Comparison of ENCODE assay signal across 8 mouse cellular contexts in genomic region chr10:77607441-77607840, GRCm38 (mm10). TPM values are rescaled to one million over a fixed set of nuclear protein-coding genes. Genes with fewer than 3 reads are reported as not detected.
A peak's percentile ranks its signal among the peaks of the same experiment; 100 is the strongest.
DNase-seq lines count a peak whose midpoint lies in the region; ATAC-seq and TF ChIP-seq lines count a peak whose summit lies in the region.

No protein-coding gene starts in this region.

- WGBS in embryonic facial prominence, embryonic 15.5 days, result 58% methylated on average over 5 of the region's 5 CpGs
- WGBS in neural tube, embryonic 14.5 days, result 73% methylated on average over 5 of the region's 5 CpGs

- H3K27me3 ChIP-seq in embryonic facial prominence, embryonic 15.5 days, result no peaks in the 10 kb centered on the region
- H3K27me3 ChIP-seq in neural tube, embryonic 14.5 days (ENCODE audit: control insufficient read depth, insufficient read depth, low read length), result no peaks in the 10 kb centered on the region

- peak overlapping the region; percentile 87 for H3K4me2 ChIP-seq in embryonic facial prominence, embryonic 15.5 days (replicated peaks)
- H3K4me2 ChIP-seq in neural tube, embryonic 14.5 days (ENCODE audit: low read depth, low read length), result peak overlapping the region; percentile 68

- no peak for DNase-seq in left cerebral cortex, adult 2 months (ENCODE audit: extremely low spot score in 1 of 2, low spot score in 2 of 2)
- DNase-seq in left cerebral cortex, adult 18-20 months (ENCODE audit: low spot score in 2 of 2), result no peak
- peak; percentile 58 to 72 for DNase-seq in kidney, postnatal 25 days
- no peak for DNase-seq in retina, postnatal 1 day
- no peak for DNase-seq in layer of hippocampus, adult 9-11 months
- DNase-seq in lung, postnatal 10 days, result no peak

- H3K9me3 ChIP-seq in embryonic facial prominence, embryonic 15.5 days (replicated peaks), result no peaks in the 10 kb centered on the region
- H3K9me3 ChIP-seq in neural tube, embryonic 14.5 days (ENCODE audit: control insufficient read depth, low read length), result no peaks in the 10 kb centered on the region

- H3K9ac ChIP-seq in embryonic facial prominence, embryonic 15.5 days, result no peak overlapping the region
- no peak overlapping the region for H3K9ac ChIP-seq in neural tube, embryonic 14.5 days (replicated peaks; ENCODE audit: low read depth, low read length)

- no peak for ATAC-seq in embryonic facial prominence, embryonic 15.5 days (ENCODE audit: insufficient number of reproducible peaks, low FRiP score, low TSS enrichment, low read depth)
- no peak for ATAC-seq in neural tube, embryonic 14.5 days (ENCODE audit: low read depth)

- H3K36me3 ChIP-seq in embryonic facial prominence, embryonic 15.5 days, result peaks cover 35% of the 10 kb centered on the region
- peaks cover 14% of the 10 kb centered on the region; the same call in 1 of the 2 replicates for H3K36me3 ChIP-seq in neural tube, embryonic 14.5 days (ENCODE audit: control insufficient read depth, insufficient read depth, low read length)

- H3K27ac ChIP-seq in left cerebral cortex, adult 2 months, result no peak overlapping the region
- no peak overlapping the region for H3K27ac ChIP-seq in embryonic facial prominence, embryonic 15.5 days (replicated peaks)
- no peak overlapping the region for H3K27ac ChIP-seq in neural tube, embryonic 14.5 days (ENCODE audit: low read depth, low read length)

- intact Hi-C loops in left cerebral cortex, adult 2 months (cut with DNase I), result no loop called here

- peak overlapping the region; percentile 13; the same call in 1 of the 2 replicates for H3K4me3 ChIP-seq in left cerebral cortex, adult 2 months
- H3K4me3 ChIP-seq in embryonic facial prominence, embryonic 15.5 days (replicated peaks), result peak overlapping the region; percentile 67
- H3K4me3 ChIP-seq in neural tube, embryonic 14.5 days (ENCODE audit: low read depth, low read length), result no peak overlapping the region; the same call in 1 of the 2 replicates

- H3K4me1 ChIP-seq in embryonic facial prominence, embryonic 15.5 days, result peaks cover 22% of the 10 kb centered on the region
- H3K4me1 ChIP-seq in neural tube, embryonic 14.5 days (ENCODE audit: control insufficient read depth, insufficient read depth, low read length), result peaks cover 13% of the 10 kb centered on the region

- TF ChIP-seq CTCF in left cerebral cortex, adult 2 months (IDR thresholded peaks at IDR 0.05), result no peak

RNA-seq across cellular contexts. Expression of gene Gm49325, which starts 1.4 kb away (rescaled TPM):
- 1 to 10 TPM; 2.0 to 5.3 TPM for total RNA-seq in left cerebral cortex, adult 2 months (2021)
- 10 to 100 TPM; 12.9 to 13.0 TPM for total RNA-seq in left cerebral cortex, adult 18-20 months (2021)
- polyA plus RNA-seq in embryonic facial prominence, embryonic 15.5 days (2015; fragmentation: Nextera tagmentation; extraction: Ambion mirVana), result 3.1 TPM in 1 of 2 replicates, not detected in the other
- 2.7 TPM in 1 of 2 replicates, not detected in the other for polyA plus RNA-seq in neural tube, embryonic 14.5 days (2014; fragmentation: Nextera tagmentation; extraction: Ambion mirVana)

RNA-seq across cellular contexts. Expression of gene Sumo3, which starts 1.5 kb away (rescaled TPM):
- 100 to 1,000 TPM; 142 to 156 TPM for total RNA-seq in left cerebral cortex, adult 2 months (2021)
- total RNA-seq in left cerebral cortex, adult 18-20 months (2021), result 100 to 1,000 TPM; 165 to 172 TPM
- 323 and 339 TPM in 2 replicates for polyA plus RNA-seq in embryonic facial prominence, embryonic 15.5 days (2015; fragmentation: Nextera tagmentation; extraction: Ambion mirVana)
- polyA plus RNA-seq in neural tube, embryonic 14.5 days (2014; fragmentation: Nextera tagmentation; extraction: Ambion mirVana), result 214 and 240 TPM in 2 replicates

RNA-seq across cellular contexts. Expression of gene Ube2g2, which starts 14.6 kb away (rescaled TPM):
- 10 to 100 TPM; 47.4 to 48.0 TPM for total RNA-seq in left cerebral cortex, adult 2 months (2021)
- total RNA-seq in left cerebral cortex, adult 18-20 months (2021), result 10 to 100 TPM; 46.1 to 53.8 TPM
- polyA plus RNA-seq in embryonic facial prominence, embryonic 15.5 days (2015; fragmentation: Nextera tagmentation; extraction: Ambion mirVana), result 92.2 and 102 TPM in 2 replicates
- 44.0 and 57.3 TPM in 2 replicates for polyA plus RNA-seq in neural tube, embryonic 14.5 days (2014; fragmentation: Nextera tagmentation; extraction: Ambion mirVana)

RNA-seq across cellular contexts. Expression of gene Pttg1ip, which starts 25.9 kb away (rescaled TPM):
- 10 to 100 TPM; 71.6 to 77.6 TPM for total RNA-seq in left cerebral cortex, adult 2 months (2021)
- total RNA-seq in left cerebral cortex, adult 18-20 months (2021), result 10 to 100 TPM; 67.0 to 72.0 TPM
- 135 and 136 TPM in 2 replicates for polyA plus RNA-seq in embryonic facial prominence, embryonic 15.5 days (2015; fragmentation: Nextera tagmentation; extraction: Ambion mirVana)
- polyA plus RNA-seq in neural tube, embryonic 14.5 days (2014; fragmentation: Nextera tagmentation; extraction: Ambion mirVana), result 64.2 and 82.6 TPM in 2 replicates

Comparison
In these comparisons a context has a peak if more than half of its experiments do, and no peak if none do; other contexts are left out.
1. DNase-seq: peak in kidney, postnatal 25 days (2 of 2); none in left cerebral cortex, adult 2 months (0 of 2), left cerebral cortex, adult 18-20 months (0 of 2), retina, postnatal 1 day (single experiment), layer of hippocampus, adult 9-11 months (single experiment) and lung, postnatal 10 days (single experiment).